Mouse (Mus musculus) heart, adult 9 months (tissue): Measurements from ENCODE around the gene Wdr62.
A peak's percentile ranks its signal among the peaks of the same experiment; 100 is the strongest.

Source experiments
- DNase-seq, 2 experiments: peaks; one replicate each; pipeline ENCODE4 v3.0.0; 2022; ENCODE audit warnings: low spot score in 2 of 2

Wdr62 gene

GRCm38 (mm10) chr7:30279951-30280669, at the start of gene Wdr62, which contains the start of gene Thap8:
Gene Wdr62 (minus strand): TSS chr7:30280419.
Gene Thap8 (plus strand): TSS chr7:30280094.
- DNase-seq: peak; percentile 92 to 93

DNA sequence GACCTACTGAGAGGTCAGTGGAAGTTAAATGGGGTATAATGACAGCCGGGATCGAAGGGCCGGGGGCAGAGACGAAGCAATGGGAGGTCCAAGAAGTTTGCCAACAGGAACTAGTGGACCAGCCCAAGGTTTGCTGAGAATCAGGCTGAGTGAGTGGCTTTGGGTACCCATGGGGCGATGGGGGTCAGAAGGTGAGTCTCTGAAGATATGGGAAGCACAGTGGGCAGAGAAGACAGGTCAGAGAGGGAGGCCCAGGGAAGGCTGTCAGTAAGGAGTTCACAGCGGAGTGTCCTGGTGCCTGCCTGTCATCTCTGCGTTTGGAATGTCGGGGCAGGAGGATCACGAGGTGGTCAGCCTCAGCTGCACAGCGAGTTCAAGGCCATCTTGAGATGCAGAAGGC, 48.2 kb upstream of the Wdr62 start:
- no peak for DNase-seq

GRCm38 (mm10) chr7:30327140-30327539, 46.9 kb upstream of the Wdr62 start:
- no peak for DNase-seq

DNA sequence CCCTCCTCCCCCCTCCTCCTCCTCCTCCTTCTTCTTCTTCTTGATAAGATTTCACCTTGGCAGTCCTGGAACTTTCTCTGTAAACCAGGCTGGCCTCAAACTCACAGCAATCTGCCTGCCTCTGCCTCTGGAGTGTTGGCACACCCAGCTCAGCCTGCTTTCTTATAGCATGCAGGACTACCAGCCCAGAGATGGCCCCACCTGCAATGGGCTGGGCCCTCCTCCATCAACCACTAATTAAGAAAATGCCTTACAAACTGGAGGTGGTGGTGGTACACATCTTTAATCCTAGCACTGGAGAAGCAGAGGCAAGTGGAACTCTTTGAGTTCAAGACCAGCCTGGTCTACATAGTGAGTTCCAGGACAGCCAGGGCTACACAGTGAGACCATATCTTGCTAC, 46.2 kb upstream of the Wdr62 start:
- no peak for DNase-seq

DNA sequence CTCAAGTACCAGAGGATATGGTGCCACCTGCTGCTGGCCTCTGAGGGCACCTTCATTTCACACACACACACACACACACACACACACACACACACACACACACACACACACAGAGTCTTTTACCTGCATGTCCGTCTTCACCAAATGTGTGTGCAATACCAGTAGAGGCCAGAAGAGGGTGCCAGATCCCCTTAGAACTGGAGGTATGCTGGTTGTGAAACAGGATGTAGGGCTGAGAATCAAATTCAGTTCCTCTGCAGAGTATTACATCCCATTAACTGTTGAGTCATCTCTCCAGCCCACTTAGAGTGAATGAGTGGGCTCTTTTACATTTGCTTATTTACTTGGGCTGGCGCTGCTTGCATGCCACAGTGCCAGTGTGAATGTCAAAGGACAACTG, 45.1 kb upstream of the Wdr62 start:
- DNase-seq: peak in 1 of 2 experiments; percentile 26

DNA sequence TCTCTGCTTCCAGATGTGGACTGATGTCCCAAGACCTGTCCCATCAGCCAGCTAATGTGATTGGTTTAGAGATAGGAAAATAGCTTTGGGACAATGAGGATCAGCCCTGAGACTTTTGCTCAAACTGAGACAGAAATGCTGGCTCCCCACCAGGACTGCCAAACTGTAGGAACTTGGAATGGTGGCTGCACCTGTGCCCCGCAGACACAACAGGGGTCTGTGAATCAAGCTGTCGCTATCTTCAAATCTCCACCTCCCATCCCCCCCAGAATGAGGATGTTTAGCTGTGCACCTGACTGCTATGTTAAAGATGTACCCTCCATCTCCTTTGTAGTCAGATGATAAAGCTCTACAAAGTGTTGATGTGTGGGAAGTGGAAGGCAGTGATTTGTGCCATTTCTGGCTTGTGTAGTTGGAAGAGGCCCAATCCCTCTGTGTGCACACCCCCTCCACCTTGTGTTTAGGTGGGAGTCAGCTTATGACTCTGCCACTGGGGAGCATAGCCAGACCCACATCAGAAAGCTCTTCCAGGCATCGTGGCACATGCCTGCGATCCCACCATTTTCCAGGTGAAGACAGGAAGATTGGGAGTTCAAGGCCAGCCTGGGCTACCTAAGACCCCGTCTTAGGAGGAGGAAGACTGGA, 44.2 kb upstream of the Wdr62 start:
- DNase-seq: no peak

DNA sequence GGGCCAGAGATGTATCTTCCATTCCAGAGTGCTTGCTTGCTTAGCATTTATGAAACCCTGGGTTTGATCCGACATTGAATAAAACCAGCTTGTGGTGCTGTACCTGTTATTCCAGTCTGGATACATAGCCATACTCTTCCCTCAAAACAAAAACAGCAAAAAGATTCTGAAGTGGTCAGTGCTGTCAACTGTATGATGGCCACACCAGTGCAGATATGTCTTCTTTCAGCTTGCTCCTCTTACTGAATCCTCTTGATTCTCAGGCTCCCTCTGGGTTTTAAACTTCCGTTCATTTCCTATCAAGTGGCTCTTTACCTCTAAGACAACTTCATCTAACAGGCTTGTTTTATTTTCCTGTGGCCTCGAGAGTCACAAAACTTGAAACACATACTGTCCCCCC, 43.6 kb upstream of the Wdr62 start, which contains the start of gene Sdhaf1:
Sdhaf1 (minus strand) TSS at position 101 of the 400 bp plus-strand sequence.
- no peak for DNase-seq

DNA sequence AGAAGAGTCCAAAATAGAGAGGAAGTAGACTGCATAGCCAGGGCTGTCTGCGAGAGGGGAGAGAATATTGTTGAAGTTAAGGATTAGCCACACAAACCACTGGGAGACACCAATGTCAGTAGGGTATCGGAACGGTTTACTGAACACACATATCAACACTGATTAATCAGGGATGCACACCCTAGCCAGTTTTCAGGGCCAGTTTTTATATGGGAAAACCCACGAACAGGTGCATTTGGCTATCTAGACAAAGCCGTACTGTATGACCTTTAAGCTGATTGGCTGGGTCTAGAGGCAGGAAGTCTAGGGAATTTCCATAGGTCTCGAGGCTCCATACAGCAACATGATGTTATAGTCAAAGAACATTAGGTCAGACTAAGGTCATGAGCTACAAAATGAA, 42.6 kb upstream of the Wdr62 start:
- DNase-seq: no peak

DNA sequence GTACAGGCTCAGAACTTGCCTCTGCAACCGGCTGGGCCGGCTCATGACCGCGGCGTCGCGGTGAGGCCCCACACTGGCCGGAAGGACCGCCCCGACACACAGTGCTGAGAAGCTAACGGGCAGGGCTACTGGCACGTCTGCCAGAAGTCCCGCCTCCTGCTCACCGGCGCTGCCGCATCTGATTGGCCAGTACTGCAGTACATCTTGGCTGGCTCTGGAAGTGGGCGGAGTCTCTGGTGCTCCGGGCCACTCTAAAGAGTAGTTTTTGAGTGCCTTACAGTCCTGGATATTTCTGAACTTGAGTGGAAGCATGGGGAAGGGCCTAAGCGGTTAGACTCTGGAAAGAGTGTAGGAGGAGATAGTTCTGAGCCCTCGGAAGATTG, 42.1 kb upstream of the Wdr62 start:
- DNase-seq: peak; percentile 97 to 98

GRCm38 (mm10) chr7:30321539-30322284, 41.5 kb upstream of the Wdr62 start, which contains the start of gene E130208F15Rik:
Gene E130208F15Rik (plus strand): TSS chr7:30321740.
- DNase-seq: peak; percentile 67 to 71

DNA sequence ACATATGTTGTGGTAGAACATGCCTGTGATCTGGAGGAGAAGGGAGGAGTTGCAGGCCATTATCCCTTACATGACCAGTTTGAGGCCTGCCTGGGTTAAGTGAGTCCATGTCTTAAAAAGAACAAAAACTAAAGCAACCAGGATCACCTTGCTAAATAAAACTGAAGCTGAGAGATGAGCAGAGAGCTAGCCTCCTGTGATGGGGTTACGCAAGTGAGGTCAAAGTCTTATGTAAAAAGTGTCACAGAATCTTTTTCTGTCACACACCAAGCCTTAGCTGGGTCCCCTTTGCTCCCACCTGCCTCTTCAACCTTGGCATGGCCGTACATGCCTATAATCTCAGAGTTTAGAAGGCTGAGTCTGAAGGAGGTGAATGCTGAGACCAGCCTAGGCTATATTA, 40.7 kb upstream of the Wdr62 start:
- DNase-seq: no peak

DNA sequence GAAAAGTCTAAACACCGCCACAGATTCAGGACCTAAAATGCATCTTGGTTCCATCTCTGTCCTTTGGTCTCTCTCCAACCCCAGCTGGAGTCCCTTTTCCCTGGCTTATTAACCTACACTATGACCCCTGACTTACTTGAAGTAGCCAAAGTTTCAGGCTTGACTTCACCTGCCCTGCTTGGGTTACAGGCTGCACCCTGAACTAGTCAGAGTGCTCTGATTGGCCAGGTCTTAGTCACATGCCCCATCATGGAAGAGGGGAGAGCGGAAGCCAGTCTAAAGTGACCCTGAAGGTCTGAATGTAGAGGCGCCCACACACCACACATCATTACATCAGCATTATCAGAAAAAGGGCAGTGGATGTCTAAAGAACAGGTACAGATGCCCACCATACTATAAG, 37.9 kb upstream of the Wdr62 start:
- no peak for DNase-seq

GRCm38 (mm10) chr7:30315559-30316529, 35.6 kb upstream of the Wdr62 start:
- DNase-seq: no peak

GRCm38 (mm10) chr7:30314721-30315155, 34.5 kb upstream of the Wdr62 start, which contains the start of gene Syne4:
Gene Syne4 (plus strand): TSS chr7:30314807.
- DNase-seq: no peak

DNA sequence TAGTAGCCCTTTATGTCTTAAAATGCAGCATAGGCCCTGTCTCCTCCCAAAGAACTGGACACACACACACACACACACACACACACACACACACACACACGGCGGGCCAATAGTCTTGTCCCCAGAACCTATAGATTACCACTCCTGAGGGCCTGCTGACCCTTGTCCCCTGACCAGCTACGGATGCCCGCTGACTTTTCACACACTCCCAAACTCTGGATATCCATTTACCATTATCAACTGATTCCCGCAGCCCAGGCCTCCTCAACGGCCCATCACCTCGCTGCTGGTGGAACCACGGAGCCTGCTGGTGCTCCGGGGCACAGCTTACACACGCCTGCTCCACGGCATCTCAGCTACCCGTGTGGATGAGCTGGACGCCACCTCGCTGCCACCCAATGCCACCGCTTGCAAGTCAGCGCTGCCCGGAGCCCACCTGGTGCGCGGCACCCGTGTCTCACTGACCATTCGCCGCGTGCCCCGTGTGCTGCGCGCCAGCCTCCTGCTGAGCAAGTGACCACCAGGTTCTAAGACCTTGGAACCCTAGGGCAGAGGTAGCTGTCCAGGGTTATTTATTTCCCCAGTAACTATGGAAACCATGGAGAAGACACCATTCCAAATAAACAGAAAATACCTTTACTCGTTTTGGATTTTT, 33.6 kb upstream of the Wdr62 start:
- DNase-seq: no peak

- no peak for DNase-seq
Measured at GRCm38 (mm10) chr7:30310136-30310535, 29.9 kb upstream of the Wdr62 start.

- DNase-seq: no peak
Measured at GRCm38 (mm10) chr7:30309395-30310129, 29.3 kb upstream of the Wdr62 start.

GRCm38 (mm10) chr7:30308076-30309005, 28.1 kb upstream of the Wdr62 start, which contains the start of gene Alkbh6:
Gene Alkbh6 (plus strand): TSS chr7:30308717.
- DNase-seq: peak; percentile 96 to 97
